Mouse (Mus musculus): ENCODE data around the gene Hspa1b. TPM values are rescaled to one million over a fixed set of nuclear protein-coding genes. Genes with fewer than 3 reads are reported as not detected.

The Hspa1b gene
- total and polyA plus RNA-seq, 2 experiments from 2014 or later = 0.25 to 21.6 TPM

- H3K4me2 ChIP-seq (ENCODE audit: low read depth, low read length) = peak overlapping the region; percentile 22; the same call in 1 of the 2 replicates
- no peaks in the 10 kb centered on the region for H3K9me3 ChIP-seq (replicated peaks; ENCODE audit: control insufficient read depth, low read length)
- peak overlapping the region; percentile 67 for H3K27ac ChIP-seq (ENCODE audit: low read depth)
- no peaks in the 10 kb centered on the region for H3K27me3 ChIP-seq (ENCODE audit: control insufficient read depth, insufficient read depth, low read length)
- H3K4me3 ChIP-seq (ENCODE audit: low read depth, low read length) = no peak overlapping the region
- WGBS = 64% methylated on average over 24 of the region's 24 CpGs
- peaks cover 8% of the 10 kb centered on the region; the same call in 1 of the 2 replicates for H3K36me3 ChIP-seq (replicated peaks; ENCODE audit: control insufficient read depth, insufficient read depth, low read length)
- TF ChIP-seq EP300 (IDR thresholded peaks at IDR 0.05; ENCODE audit: low read depth) (no peak), CTCF (IDR thresholded peaks at IDR 0.05; ENCODE audit: low read depth) (no peak)
- DNase-seq (ENCODE audit: low spot score) (no peak), ATAC-seq (ENCODE audit: insufficient read depth, low read depth) (no peak)
- no peak overlapping the region for H3K9ac ChIP-seq (replicated peaks; ENCODE audit: low read depth, low read length)
- H3K4me1 ChIP-seq (ENCODE audit: control insufficient read depth, insufficient read depth) = peaks cover 10% of the 10 kb centered on the region; the same call in 1 of the 2 replicates
These were observed 25.0 kb downstream of the Hspa1b start for GRCm38 (mm10) chr17:34934031-34934430.

DNA sequence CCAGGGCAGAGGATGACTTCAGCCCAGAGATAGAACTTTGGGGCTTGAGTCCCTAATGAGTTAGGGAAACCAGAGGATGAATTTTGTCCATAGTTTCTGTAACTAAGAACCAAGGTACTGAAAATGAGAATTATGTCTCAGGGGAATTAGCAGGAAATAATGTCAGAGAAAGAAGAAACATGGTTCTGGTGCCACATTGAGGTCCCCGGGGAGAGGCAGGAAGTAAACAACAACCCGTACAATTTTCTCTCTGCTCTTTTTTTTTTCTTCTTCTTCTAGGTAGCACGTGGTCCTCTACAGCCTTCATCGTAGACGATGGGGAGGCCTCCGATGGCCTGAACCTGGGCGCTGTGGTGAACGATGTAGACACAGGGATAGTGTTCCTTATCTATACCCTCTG is 26.8 kb downstream of the Hspa1b start:
- no peak overlapping the region for H3K27ac ChIP-seq (ENCODE audit: low read depth)
- TF ChIP-seq EP300 (IDR thresholded peaks at IDR 0.05; ENCODE audit: low read depth) (no peak), CTCF (IDR thresholded peaks at IDR 0.05; ENCODE audit: low read depth) (no peak)

GRCm38 (mm10) chr17:34931735-34932098 is 27.3 kb downstream of the Hspa1b start:
- Histone ChIP-seq H3K9ac (replicated peaks; ENCODE audit: low read depth, low read length) (peak overlapping the region; percentile 69), H3K9me3 (replicated peaks; ENCODE audit: control insufficient read depth, low read length) (no peaks in the 10 kb centered on the region), H3K4me1 (ENCODE audit: control insufficient read depth, insufficient read depth) (peaks cover 10% of the 10 kb centered on the region; the same call in 1 of the 2 replicates), H3K36me3 (replicated peaks; ENCODE audit: control insufficient read depth, insufficient read depth, low read length) (peaks cover 8% of the 10 kb centered on the region; the same call in 1 of the 2 replicates), H3K27ac (ENCODE audit: low read depth) (peak overlapping the region; percentile 44; the same call in 1 of the 2 replicates), H3K4me3 (ENCODE audit: low read depth, low read length) (peak overlapping the region; percentile 64), H3K4me2 (ENCODE audit: low read depth, low read length) (peak overlapping the region; percentile 92), H3K27me3 (ENCODE audit: control insufficient read depth, insufficient read depth, low read length) (no peaks in the 10 kb centered on the region)
- no peak for ATAC-seq (ENCODE audit: insufficient read depth, low read depth)
- TF ChIP-seq CTCF (IDR thresholded peaks at IDR 0.05; ENCODE audit: low read depth) (no peak), EP300 (IDR thresholded peaks at IDR 0.05; ENCODE audit: low read depth) (no peak)
- 10% methylated on average over 14 of the region's 14 CpGs for WGBS
- DNase-seq (ENCODE audit: low spot score) = no peak

More for the DNA sequence above, 26.8 kb downstream of the Hspa1b start:
- Histone ChIP-seq H3K27me3 (ENCODE audit: control insufficient read depth, insufficient read depth, low read length) (no peaks in the 10 kb centered on the region), H3K4me2 (ENCODE audit: low read depth, low read length) (peak overlapping the region; percentile 92), H3K4me3 (ENCODE audit: low read depth, low read length) (peak overlapping the region; percentile 64), H3K4me1 (ENCODE audit: control insufficient read depth, insufficient read depth) (peaks cover 10% of the 10 kb centered on the region; the same call in 1 of the 2 replicates), H3K9me3 (replicated peaks; ENCODE audit: control insufficient read depth, low read length) (no peaks in the 10 kb centered on the region), H3K36me3 (replicated peaks; ENCODE audit: control insufficient read depth, insufficient read depth, low read length) (peaks cover 8% of the 10 kb centered on the region; the same call in 1 of the 2 replicates), H3K9ac (replicated peaks; ENCODE audit: low read depth, low read length) (peak overlapping the region; percentile 69; the same call in 1 of the 2 replicates)
- ATAC-seq (ENCODE audit: insufficient read depth, low read depth) (no peak), DNase-seq (ENCODE audit: low spot score) (no peak)
- WGBS = 65% methylated on average over 8 of the region's 8 CpGs

- no peaks in the 10 kb centered on the region for H3K27me3 ChIP-seq (ENCODE audit: control insufficient read depth, insufficient read depth, low read length)
- WGBS = under 1% methylated on average over 37 of the region's 38 CpGs
- TF ChIP-seq CTCF (IDR thresholded peaks at IDR 0.05; ENCODE audit: low read depth) (peak; percentile 80), EP300 (IDR thresholded peaks at IDR 0.05; ENCODE audit: low read depth) (peak; percentile 73; the same call in 1 of the 2 replicates)
- H3K4me2 ChIP-seq (ENCODE audit: low read depth, low read length) = peak within 1 kb of the TSS; percentile 92
- H3K4me1 ChIP-seq (ENCODE audit: control insufficient read depth, insufficient read depth) = peaks cover 10% of the 10 kb centered on the region; the same call in 1 of the 2 replicates
- no peaks in the 10 kb centered on the region for H3K9me3 ChIP-seq (replicated peaks; ENCODE audit: control insufficient read depth, low read length)
- peak; percentile 99 for DNase-seq (ENCODE audit: low spot score)
- H3K36me3 ChIP-seq (replicated peaks; ENCODE audit: control insufficient read depth, insufficient read depth, low read length) = peaks cover 8% of the 10 kb centered on the region; the same call in 1 of the 2 replicates
- peak within 1 kb of the TSS; percentile 69 for H3K9ac ChIP-seq (replicated peaks; ENCODE audit: low read depth, low read length)
- ATAC-seq (ENCODE audit: insufficient read depth, low read depth) = peak; percentile 98
- peak within 1 kb of the TSS; percentile 64 for H3K4me3 ChIP-seq (ENCODE audit: low read depth, low read length)
- H3K27ac ChIP-seq (ENCODE audit: low read depth) = peak within 1 kb of the TSS; percentile 44; the same call in 1 of the 2 replicates
These were observed 27.8 kb downstream of the Hspa1b start, which contains the start of gene Neu1 for GRCm38 (mm10) chr17:34931061-34931734. Neu1 (plus strand) TSS chr17:34931253.

- Histone ChIP-seq H3K4me3 (ENCODE audit: low read depth, low read length) (no peak overlapping the region), H3K27ac (ENCODE audit: low read depth) (no peak overlapping the region), H3K9me3 (replicated peaks; ENCODE audit: control insufficient read depth, low read length) (no peaks in the 10 kb centered on the region), H3K36me3 (replicated peaks; ENCODE audit: control insufficient read depth, insufficient read depth, low read length) (no peaks in the 10 kb centered on the region), H3K9ac (replicated peaks; ENCODE audit: low read depth, low read length) (no peak overlapping the region), H3K4me2 (ENCODE audit: low read depth, low read length) (no peak overlapping the region), H3K27me3 (ENCODE audit: control insufficient read depth, insufficient read depth, low read length) (no peaks in the 10 kb centered on the region), H3K4me1 (ENCODE audit: control insufficient read depth, insufficient read depth) (peaks cover 10% of the 10 kb centered on the region; the same call in 1 of the 2 replicates)
- 40% methylated on average over 4 of the region's 4 CpGs for WGBS
- TF ChIP-seq CTCF (IDR thresholded peaks at IDR 0.05; ENCODE audit: low read depth) (no peak), EP300 (IDR thresholded peaks at IDR 0.05; ENCODE audit: low read depth) (no peak)
- ATAC-seq (ENCODE audit: insufficient read depth, low read depth) (no peak), DNase-seq (ENCODE audit: low spot score) (no peak)
These were observed 30.2 kb downstream of the Hspa1b start for GRCm38 (mm10) chr17:34928841-34929240.
